Comparison of ENCODE assay signal across 27 mouse cellular contexts in genomic region chr17:45690044-45690443, GRCm38 (mm10). TPM values are rescaled to one million over a fixed set of nuclear protein-coding genes. Genes with fewer than 3 reads are reported as not detected.
DNase-seq lines count a peak whose midpoint lies in the region; ATAC-seq and TF ChIP-seq lines count a peak whose summit lies in the region.
"Had no signal": no experiment of that assay in that cellular context is flagged by ENCODE, and none has a peak within 500 bp of the region (broad histone marks: within the 10 kb centered on the region; RNA-seq: fewer than 3 reads in every experiment).

No protein-coding gene starts in this region.

- TF ChIP-seq EP300 in lung, postnatal 0 days (IDR thresholded peaks at IDR 0.05) = no peak

- peaks cover 17% of the 10 kb centered on the region for H3K4me1 ChIP-seq in lung, postnatal 0 days (ENCODE audit: insufficient read depth, low read depth, low read length)

- H3K36me3 ChIP-seq in lung, postnatal 0 days (ENCODE audit: insufficient read depth, low read length) = no peaks in the 10 kb centered on the region

- ATAC-seq in lung, postnatal 0 days = no peak
- ATAC-seq: activated CD4-positive, CD25-positive, alpha-beta regulatory T cell, adult 4 months; CD4-positive, CD25-positive, alpha-beta regulatory T cell, adult 4 months; Patski had no signal

- no peak overlapping the region for H3K9ac ChIP-seq in lung, postnatal 0 days (replicated peaks; ENCODE audit: low read depth)

- DNase-seq in lung, postnatal 0 days (ENCODE audit: low spot score) = no peak
- no peak for DNase-seq in lung, postnatal 4 days
- DNase-seq in fat pad, adult 2 months (ENCODE audit: extremely low read depth, low read depth, low spot score) = peak; percentile 69
- DNase-seq in gonadal fat pad, adult 2 months (ENCODE audit: low read depth) = peak; percentile 67
- no peak for DNase-seq in Muller cell, postnatal 12 days (ENCODE audit: inconsistent ontology term)
- no peak for DNase-seq in adrenal gland, postnatal 10 days
- DNase-seq: adrenal gland, adult 2 months; adrenal gland, adult 8-10 months; adrenal gland, postnatal 14 days; adrenal gland, postnatal 25 days; adrenal gland, postnatal 36 days; B cell, adult 2 months; cerebellum, adult 11 months; cerebellum, adult 11-12 months; cerebellum, adult 18-20 months; cerebellum, adult 2 months; cerebellum, adult 8-10 months had no signal

- H3K27me3 ChIP-seq in lung, postnatal 0 days (replicated peaks; ENCODE audit: insufficient read depth, low read length) = no peaks in the 10 kb centered on the region
- H3K27me3 ChIP-seq: CH12.LX, Patski had no signal

- TF ChIP-seq CTCF in lung, postnatal 0 days (IDR thresholded peaks at IDR 0.05) = no peak

- 0 out of 2 replicates have a peak overlapping the region, but pooled peaks have one; percentile 40 for H3K27ac ChIP-seq in lung, postnatal 0 days (ENCODE audit: low read length)

- no peak overlapping the region for H3K4me2 ChIP-seq in lung, postnatal 0 days (replicated peaks; ENCODE audit: low read depth, low read length)

- H3K4me3 ChIP-seq in lung, postnatal 0 days (ENCODE audit: low read depth, low read length) = no peak overlapping the region

- 74% methylated on average over 4 of the region's 4 CpGs for WGBS in lung, postnatal 0 days

- H3K9me3 ChIP-seq in lung, postnatal 0 days (ENCODE audit: low read length) = no peaks in the 10 kb centered on the region
- H3K9me3 ChIP-seq: G1E had no signal

RNA-seq across cellular contexts. Expression of gene Tmem63b, which starts 3.3 kb away (rescaled TPM):
- 78.5 and 88.2 TPM in 2 replicates for polyA plus RNA-seq in lung, postnatal 0 days (2015; fragmentation: Nextera tagmentation; extraction: Ambion mirVana)
- 64.0 and 70.2 TPM in 2 replicates for polyA plus RNA-seq in gonadal fat pad, adult 2 months (2012; rRNA removed)
- 10 to 100 TPM; 44.9 to 56.8 TPM for total RNA-seq in adrenal gland, postnatal 10 days (2021)

RNA-seq across cellular contexts. Expression of gene Mrpl14, which starts 3.9 kb away (rescaled TPM):
- polyA plus RNA-seq in lung, postnatal 0 days (2015; fragmentation: Nextera tagmentation; extraction: Ambion mirVana) = 224 and 234 TPM in 2 replicates
- polyA plus RNA-seq in gonadal fat pad, adult 2 months (2012; rRNA removed) = 98.4 and 123 TPM in 2 replicates
- 100 to 1,000 TPM; 131 to 137 TPM for total RNA-seq in adrenal gland, postnatal 10 days (2021)

RNA-seq across cellular contexts. Expression of gene Capn11, which starts 30.9 kb away (rescaled TPM):
- 0.08 TPM in 1 of 2 replicates, not detected in the other for polyA plus RNA-seq in lung, postnatal 0 days (2015; fragmentation: Nextera tagmentation; extraction: Ambion mirVana)
- polyA plus RNA-seq in gonadal fat pad, adult 2 months (2012; rRNA removed) = 0.15 and 0.36 TPM in 2 replicates
- total RNA-seq in adrenal gland, postnatal 10 days (2021) = under 1 TPM in 1 of 2 experiments, not detected in 1; 0.63 TPM
- total RNA-seq: adrenal gland, postnatal 36 days; CH12.LX; ES-E14; G1E; MEL had no signal
- polyA plus RNA-seq: adrenal gland, adult 2 months; G1E; Patski had no signal

RNA-seq across cellular contexts. Expression of gene 1600014C23Rik, which starts 43.6 kb away (rescaled TPM):
- not detected in 2 replicates for polyA plus RNA-seq in lung, postnatal 0 days (2015; fragmentation: Nextera tagmentation; extraction: Ambion mirVana)
- 0.98 and 1.2 TPM in 2 replicates for polyA plus RNA-seq in gonadal fat pad, adult 2 months (2012; rRNA removed)
- total RNA-seq in adrenal gland, postnatal 10 days (2021) = not detected
- total RNA-seq: adrenal gland, adult 18-20 months; adrenal gland, adult 2 months; adrenal gland, adult 8-10 months; adrenal gland, postnatal 14 days; adrenal gland, postnatal 25 days; adrenal gland, postnatal 36 days; adrenal gland, postnatal 4 days; ES-E14 had no signal
- polyA plus RNA-seq: activated CD4-positive, CD25-positive, alpha-beta regulatory T cell, adult 4 months; adrenal gland, adult 2 months; C2C12; CD4-positive, CD25-positive, alpha-beta regulatory T cell, adult 4 months; Patski had no signal

Comparison
In these comparisons a context has a peak if more than half of its experiments do, and no peak if none do; other contexts are left out.
1. DNase-seq: peak in fat pad, adult 2 months (single experiment) and gonadal fat pad, adult 2 months (single experiment); none in lung, postnatal 0 days (single experiment), lung, postnatal 4 days (0 of 2), Muller cell, postnatal 12 days (single experiment) and adrenal gland, postnatal 10 days (single experiment).